Mouse (Mus musculus): ENCODE measurements around the gene Sf1.

Gene Sf1

GRCm38 (mm10) chr19:6363411-6364240 lies at the start of gene Sf1:
Sf1 (plus strand) TSS chr19:6363690.
- peak; percentile 99 for DNase-seq (ENCODE audit: low read depth)

GRCm38 (mm10) chr19:6313796-6314195 lies 49.7 kb upstream of the Sf1 start:
- DNase-seq (ENCODE audit: low read depth) = no peak

DNA sequence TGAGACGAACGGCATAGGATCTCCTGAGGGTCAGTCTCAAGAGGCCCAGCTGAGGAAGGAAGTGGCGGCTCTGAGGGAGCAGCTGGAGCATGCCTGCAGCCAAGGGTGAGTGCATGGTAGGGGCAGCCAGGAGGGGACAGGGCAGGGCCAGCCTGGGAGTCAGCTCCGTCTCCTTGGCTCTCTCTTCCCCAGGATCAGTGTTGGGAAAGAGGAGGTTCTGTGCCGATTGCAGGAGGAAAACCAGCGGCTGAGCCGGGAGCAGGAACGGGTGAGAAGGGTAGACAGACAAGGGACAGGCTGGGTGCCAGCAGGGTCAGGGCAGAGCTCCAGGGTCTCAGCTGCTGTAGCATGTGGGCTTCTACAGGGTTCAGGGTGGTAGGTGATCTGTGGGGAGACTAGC lies 49.0 kb upstream of the Sf1 start:
- DNase-seq (ENCODE audit: low read depth) = no peak

DNA sequence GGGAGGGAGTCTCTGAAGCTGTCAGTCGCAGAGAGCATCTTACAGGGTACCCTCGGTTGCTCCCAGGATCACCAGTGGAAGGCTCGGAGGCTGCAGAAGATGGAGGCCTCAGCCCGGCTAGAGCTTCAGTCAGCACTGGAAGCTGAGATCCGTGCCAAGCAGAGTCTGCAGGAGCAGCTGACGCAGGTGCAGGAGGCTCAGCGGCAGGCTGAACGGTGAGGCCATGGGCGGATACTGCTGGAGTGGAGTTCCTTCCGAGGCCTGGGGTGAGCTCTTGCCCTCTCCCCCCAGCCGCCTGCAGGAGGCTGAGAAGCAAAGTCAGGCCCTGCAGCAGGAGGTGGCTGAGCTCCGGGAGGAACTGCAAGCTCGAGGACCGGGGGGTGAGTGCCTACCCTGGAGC lies 47.9 kb upstream of the Sf1 start:
- no peak for DNase-seq (ENCODE audit: low read depth)

DNA sequence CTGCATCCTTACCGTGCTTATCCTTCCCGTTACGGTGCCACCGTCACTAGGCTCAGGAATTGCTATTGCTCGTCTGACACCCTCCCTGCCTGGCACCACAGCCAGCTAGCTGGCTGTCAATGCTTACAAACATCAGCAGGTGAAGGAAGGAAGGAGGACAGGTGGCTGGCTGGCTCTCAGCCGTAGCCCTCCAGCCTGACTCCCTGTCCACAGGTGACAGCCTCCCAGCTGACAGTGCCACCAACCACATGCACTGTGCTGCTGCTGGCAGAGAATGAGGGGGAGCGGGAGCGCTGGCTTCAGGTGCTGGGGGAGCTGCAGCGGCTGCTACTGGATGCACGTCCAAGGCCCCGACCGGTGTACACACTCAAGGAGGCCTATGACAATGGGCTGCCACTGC lies 45.3 kb upstream of the Sf1 start:
- DNase-seq (ENCODE audit: low read depth) = no peak

DNA sequence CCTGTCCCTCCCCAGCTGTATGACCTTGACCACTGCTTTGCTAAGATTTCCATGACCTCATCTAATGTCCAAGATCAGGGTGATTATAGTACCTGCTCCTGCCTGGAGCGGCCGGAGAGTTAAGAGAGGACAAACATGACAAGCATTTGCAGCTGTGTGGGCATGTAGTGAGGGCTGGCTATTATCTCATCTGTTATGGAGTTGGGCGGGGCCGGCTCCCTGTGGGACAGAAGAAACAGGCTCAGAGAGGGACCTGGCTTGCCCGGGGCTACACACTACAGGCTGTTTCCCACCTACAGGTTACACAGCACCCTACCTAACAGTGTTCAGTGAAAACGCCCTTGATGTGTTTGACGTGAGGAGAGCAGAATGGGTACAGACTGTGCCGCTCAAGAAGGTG lies 42.1 kb upstream of the Sf1 start:
- DNase-seq (ENCODE audit: low read depth) = no peak

DNA sequence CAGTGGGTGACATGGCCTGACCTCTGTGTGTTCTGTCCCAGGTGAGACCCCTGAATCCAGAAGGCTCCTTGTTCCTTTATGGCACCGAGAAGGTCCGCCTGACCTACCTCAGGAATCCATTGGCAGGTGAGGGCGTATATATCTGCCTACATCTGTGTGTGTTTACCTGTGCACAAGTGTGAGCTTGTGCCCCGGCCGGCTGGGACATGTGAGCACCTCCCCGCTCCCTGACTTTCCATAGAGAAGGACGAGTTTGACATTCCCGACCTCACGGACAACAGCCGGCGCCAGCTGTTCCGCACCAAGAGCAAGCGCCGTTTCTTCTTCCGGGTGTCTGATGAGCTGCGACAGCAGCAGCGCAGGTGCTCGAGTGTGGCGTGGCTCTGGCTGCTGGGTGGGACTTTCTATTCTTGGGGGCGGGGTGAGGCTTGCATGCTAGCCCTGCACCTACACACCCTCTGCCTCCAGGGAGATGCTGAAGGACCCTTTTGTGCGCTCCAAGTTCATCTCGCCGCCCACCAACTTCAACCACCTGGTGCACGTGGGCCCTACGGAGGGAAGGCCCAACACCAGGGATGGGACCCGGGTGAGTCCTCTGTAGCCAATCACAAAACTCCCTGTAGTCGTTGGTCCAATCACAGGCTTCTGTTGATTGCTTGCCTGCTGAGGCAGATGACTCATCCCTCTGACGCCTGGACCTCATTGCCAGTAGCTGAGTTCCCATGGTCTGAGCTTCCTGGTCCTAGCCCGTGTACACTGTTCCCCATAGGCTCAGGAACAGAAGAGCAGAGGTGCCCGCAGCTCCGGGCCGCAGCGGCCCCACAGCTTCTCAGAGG lies 41.5 kb upstream of the Sf1 start:
- no peak for DNase-seq (ENCODE audit: low read depth)

- DNase-seq (ENCODE audit: low read depth) = no peak
Observed at GRCm38 (mm10) chr19:6324751-6325150, 38.7 kb upstream of the Sf1 start.

- DNase-seq (ENCODE audit: low read depth) = no peak
Observed at GRCm38 (mm10) chr19:6331178-6331577, 32.3 kb upstream of the Sf1 start.

DNA sequence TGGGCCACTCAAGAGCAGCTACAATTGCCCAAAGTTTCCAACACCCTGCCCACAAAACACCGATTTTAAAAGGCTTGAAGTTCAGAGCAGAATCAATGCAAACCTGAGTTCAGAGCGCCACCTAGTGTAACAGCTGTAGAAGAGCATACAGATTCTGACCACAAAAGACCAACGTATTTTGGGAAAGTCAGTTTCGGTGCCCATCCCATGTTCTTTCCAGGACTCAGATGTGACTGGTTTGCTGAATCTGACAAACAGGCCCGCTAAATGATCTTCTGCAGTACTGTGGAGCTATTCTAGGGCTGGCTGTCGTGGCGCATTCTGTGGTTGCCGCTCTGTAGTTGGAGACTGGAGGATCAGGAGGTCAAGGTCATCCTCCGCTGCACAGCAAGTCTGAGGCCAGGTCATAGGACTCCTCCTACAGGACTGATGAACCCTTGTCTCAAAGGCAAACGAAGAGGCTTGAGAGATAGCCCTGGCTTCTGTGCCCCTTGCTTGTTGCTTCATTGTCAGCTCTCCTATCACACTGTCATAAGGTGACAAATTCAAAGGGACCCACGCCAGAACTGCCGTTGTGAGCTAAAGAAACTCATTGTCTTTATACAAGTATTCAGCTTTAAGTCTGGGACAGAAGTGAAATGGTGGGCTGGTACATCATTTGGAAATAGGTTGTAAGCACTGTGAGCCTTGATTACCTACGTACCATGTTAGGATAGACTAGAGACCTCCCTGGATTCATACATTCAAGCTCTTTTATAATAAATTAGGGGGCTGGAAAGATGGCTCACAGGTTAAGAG lies 31.6 kb upstream of the Sf1 start:
- DNase-seq (ENCODE audit: low read depth) = no peak

DNA sequence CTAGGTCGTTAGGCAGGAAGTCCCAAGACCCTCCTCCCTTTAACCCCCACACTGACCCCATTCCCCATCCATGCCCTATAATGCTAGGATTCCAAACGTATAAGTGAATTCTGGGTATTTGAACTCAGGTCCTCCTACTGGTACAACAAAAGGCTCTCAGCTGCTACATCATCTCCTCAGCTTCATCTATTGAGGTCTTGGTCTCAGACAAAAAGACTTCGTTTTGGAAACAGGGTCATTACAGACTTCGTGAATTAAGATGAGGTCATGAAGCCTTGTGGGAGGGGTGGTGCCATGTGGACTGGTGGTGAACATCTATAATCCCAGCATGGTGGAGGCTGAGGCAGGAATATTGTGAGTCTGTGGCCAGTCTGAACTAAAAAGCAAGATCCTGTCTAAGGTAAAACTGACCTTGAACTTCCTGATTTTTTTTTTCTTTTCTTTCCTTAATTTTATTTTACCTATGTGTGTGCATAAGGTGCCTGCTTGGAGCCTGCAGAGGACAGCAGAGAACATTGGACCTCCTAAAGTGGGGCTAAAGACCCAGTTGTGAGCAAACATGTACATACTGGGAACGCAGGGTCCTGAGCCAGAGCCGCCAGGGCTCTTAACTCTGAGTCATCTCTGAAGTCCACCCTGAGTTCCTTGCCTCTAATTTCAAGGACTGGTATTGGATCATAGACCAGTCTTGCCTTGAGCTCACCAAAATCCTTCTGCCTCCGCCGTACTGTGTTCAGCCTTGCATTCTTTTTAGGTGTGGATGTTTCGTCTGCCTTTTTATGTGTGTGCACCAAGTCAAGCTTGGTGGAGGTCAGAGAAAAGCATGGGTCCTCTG lies 29.5 kb upstream of the Sf1 start:
- no peak for DNase-seq (ENCODE audit: low read depth)

DNA sequence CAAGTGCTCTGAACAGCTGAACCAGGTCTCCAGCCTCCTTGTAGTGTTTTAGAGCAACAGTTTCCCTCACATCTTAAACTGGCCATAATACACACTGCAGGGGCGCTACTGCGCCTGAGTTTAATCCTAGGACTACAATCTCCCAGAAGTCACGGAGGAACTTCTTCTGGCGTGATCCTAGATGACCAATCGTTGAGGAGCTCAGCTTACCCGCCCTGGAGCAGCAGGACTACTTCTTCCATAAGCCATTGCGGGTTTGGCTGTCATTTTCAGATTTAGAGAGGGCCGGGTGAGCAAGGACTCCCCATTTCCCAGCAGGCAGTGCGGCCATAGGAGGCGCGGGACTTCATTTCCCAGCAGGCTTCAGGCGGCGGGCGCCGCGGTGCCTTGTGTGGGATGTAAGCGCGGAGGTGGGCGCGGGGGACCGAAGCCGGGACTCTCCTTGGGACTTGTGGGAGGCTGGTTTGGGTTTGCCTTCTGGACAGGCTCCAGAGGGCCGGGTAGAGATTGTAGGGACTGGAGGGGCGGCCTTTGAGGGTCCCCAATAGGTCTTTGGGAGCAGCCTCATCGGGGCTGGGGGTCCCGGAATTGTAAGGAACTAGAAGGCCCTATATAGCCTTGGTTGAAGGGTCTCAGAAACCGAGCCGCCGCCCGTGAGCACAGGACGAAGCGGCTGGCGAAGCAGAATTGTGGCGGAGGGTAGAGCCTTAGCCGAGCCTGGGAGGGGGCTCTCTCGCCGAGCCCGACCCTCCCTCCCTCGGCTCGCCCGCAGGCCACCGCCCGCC lies 28.6 kb upstream of the Sf1 start, which contains the start of gene Men1:
TSS of gene Men1 (plus strand) at position 307 of the 785 bp plus-strand sequence.
- peak; percentile 92 for DNase-seq (ENCODE audit: low read depth)

DNA sequence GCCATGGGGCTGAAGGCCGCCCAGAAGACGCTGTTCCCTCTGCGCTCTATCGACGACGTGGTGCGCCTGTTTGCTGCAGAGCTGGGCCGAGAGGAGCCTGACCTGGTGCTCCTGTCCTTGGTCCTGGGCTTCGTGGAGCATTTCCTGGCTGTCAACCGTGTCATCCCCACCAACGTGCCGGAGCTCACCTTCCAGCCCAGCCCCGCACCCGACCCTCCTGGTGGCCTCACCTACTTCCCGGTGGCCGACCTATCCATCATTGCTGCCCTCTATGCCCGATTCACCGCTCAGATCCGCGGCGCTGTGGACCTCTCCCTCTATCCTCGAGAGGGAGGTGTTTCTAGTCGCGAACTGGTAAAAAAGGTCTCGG lies 28.0 kb upstream of the Sf1 start:
- DNase-seq (ENCODE audit: low read depth) = no peak

DNA sequence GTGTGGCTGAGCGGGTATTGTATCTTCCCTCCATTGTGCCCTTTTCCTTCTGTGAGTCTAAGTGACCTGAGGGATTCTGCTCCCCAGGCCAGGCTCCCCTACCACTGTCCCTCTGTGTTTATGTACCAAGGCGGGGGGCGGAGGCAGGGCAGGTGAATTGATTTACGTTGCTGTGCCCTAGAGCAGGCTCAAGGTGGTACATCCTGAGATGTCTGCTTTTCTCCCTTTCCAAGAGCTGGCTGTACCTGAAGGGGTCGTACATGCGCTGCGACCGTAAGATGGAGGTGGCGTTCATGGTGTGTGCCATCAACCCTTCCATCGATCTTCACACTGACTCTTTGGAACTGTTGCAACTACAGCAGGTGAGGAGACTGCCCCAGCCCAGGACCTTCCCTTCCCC lies 26.6 kb upstream of the Sf1 start:
- no peak for DNase-seq (ENCODE audit: low read depth)

DNA sequence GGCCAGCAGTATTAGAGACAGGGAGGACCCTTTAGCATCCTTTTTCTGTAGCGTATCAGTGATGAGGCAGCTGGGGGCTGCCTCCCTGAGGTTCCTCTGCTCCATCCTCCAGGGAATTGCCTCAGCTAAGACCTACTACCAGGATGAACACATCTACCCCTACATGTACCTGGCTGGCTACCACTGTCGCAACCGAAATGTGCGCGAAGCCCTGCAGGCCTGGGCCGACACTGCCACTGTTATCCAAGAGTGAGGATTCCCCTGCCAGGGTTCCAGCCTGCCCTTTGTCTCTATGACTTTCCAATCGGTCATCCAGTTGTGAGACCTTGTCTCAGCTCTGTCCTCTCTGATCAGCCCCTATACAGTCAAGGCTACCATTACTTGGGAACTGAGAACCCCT lies 25.3 kb upstream of the Sf1 start:
- no peak for DNase-seq (ENCODE audit: low read depth)

GRCm38 (mm10) chr19:6338716-6339115 lies 24.8 kb upstream of the Sf1 start:
- no peak for DNase-seq (ENCODE audit: low read depth)

DNA sequence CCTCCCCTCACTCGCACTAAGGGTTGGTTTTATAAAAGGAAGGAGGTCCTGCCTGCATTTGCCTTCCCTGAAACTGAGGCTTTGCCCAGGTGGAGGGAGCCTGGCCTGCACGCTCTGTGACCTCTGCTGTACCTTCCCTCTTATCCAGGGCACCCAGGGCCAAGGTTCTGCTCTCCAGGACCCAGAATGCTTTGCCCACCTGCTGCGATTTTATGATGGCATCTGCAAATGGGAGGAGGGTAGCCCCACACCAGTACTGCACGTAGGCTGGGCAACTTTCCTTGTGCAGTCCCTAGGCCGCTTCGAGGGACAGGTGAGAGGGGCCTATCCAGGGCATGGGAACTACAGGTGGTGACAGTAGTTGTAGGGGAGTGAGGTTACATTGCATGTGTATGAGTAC lies 24.3 kb upstream of the Sf1 start:
- DNase-seq (ENCODE audit: low read depth) = no peak

GRCm38 (mm10) chr19:6339890-6340504 lies 23.5 kb upstream of the Sf1 start:
- peak; percentile 53 for DNase-seq (ENCODE audit: low read depth)

DNA sequence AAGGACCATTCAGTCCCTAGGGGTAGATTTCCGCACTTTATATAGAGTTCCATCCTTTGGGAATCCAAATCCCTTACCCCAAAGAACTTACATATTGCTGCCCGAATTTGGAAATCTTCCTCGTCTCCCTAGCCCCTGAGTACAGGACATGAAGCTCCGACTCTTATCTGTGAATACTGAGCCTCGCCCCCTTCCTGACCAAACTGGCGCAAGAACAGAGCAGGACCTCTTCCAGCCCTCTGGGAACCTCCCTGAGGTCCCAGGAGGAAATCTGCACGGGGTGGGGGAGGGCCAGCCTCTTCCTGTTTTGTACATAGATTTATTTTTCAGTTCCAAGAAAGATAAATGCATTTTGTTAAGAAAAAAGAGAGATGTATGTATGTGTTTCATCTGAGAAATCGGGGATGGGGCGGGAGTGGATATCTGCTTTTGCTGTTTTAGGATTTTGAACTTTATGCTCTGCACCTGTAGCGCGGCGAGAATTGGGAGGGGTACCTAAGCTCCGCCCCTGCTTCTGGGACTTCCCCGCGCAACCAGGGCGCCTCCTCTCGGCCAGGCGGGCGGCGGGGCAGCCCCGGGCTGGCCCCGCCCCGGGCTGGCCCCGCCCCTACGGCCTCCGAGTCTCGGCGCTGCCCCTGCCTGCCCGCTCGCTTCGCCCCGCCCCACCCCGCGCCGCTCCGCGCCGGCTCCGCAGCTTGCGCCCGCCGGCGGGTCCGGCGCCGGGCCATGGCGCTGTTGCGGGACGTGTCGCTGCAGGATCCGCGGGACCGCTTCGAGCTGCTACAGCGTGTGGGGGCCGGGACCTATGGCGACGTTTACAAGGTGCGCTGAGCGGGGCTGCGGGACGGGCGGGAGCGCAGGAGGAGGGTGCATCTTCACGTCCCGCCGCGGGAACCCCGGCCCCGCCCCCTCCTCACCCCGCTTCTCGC lies 22.7 kb upstream of the Sf1 start, which contains the start of gene Map4k2:
TSS of gene Map4k2 (plus strand) at position 612 of the 929 bp plus-strand sequence.
- DNase-seq (ENCODE audit: low read depth) = peak; percentile 70
